Mouse (Mus musculus): ENCODE results near the gene Gm17581.
A peak's percentile ranks its signal among the peaks of the same experiment; 100 is the strongest.
"Not testable (repeated sequence)": the region's sequence is repeated elsewhere in the genome, so short reads cannot be mapped to it uniquely, and the experiment has no call there.

Gene Gm17581

GRCm38 (mm10) chr2:155735766-155736165 is at the start of gene Gm17581:
Gene Gm17581 (minus strand): TSS chr2:155735866.
- DNase-seq = not testable (repeated sequence)

DNA sequence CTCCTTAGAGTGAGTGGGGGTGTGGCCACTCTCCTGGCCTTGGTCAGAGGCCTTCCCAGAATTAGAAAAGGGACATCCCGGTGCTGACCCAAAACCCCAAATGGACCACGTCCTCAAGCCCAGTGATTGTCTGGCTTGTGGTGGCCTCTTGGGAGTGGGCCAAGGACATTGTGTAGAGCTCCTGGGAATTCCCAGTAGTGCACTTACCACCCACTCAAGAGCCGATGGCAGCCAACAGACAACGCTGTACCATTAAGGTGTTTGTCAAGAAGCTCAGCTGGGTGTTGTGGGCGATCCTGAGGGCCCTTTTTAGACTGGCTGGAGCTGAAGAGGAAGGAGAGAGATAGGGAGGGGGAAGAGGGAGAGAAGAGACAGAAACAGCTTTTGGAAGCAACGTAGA is 48.9 kb upstream of the Gm17581 start:
- peak; percentile 36 for DNase-seq

- no peak for DNase-seq
Measured at GRCm38 (mm10) chr2:155779506-155779905, 43.8 kb upstream of the Gm17581 start.

- no peak for DNase-seq
Measured at GRCm38 (mm10) chr2:155779066-155779465, 43.4 kb upstream of the Gm17581 start.

GRCm38 (mm10) chr2:155778004-155778403 is 42.3 kb upstream of the Gm17581 start:
- no peak for DNase-seq

- no peak for DNase-seq
Measured at GRCm38 (mm10) chr2:155777688-155777985, 42.0 kb upstream of the Gm17581 start.

GRCm38 (mm10) chr2:155776824-155777687 is 41.4 kb upstream of the Gm17581 start:
- DNase-seq = no peak

DNA sequence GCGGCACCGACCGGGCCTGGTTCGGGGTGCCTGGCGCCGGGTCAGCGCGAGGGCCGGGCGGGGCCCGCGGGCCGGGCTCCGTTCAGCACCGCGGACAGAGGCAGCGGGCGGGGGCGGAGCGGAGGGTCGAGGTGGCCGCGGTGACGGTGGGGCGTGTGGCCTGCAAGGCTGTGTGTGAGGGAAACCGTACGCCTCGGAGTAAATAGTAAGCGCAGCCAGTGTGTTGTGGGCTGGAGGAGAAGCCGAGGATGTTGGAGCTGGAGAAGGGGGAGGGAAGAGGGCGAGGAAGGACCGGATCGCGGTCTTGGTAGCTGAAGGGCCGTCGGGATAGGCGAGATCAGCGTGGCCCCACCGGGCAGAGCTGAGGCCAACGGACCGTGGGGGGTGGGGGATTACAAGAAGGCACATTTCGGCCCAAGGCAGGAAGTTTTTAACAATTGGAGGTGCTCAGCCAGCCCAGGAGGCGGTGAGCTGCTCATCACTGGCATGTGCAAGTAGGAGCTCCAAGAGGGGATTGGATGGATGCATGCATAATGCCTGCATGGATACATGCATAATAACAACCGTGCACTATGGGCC is 40.1 kb upstream of the Gm17581 start:
- peak; percentile 51 for DNase-seq

DNA sequence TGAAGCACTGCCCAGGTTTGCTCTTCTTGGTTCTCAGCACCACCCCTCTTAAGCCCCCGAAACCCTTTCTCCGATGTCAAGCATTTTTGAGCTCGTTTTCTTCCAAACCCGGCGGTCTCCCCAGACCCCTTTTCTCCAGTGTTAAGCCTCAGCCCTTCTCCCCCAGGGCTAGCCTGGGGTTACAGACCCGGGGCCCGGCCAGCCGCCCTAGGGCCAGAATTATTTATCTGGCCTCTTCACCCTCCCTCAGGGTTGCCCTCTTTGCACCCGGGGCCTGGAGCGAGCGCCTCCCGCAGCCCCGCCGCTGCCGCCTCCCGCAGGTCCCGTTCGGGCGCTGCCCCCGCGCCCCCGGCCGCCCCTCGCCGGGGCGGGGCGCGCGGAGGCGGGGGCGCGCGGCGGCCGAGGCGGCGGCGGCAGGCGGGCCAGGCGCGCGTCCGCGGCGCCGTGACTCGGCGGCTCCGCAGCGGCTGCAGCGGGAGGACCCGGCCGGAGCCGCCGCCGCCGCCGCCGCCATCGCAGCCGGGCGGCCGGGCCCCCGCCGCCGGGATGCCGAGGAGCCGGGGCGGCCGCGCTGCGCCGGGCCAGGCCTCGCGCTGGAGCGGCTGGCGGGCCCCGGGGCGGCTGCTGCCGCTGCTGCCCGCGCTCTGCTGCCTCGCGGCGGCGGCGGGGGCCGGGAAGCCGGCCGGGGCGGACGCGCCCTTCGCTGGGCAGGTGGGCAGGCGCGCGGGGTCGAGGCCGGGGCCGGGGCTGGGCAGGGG is 39.4 kb upstream of the Gm17581 start, which contains the start of gene Mmp24:
Gene Mmp24 (plus strand): TSS at position 416 of the 758 bp plus-strand sequence.
- no peak for DNase-seq

- DNase-seq = no peak
Measured at GRCm38 (mm10) chr2:155774261-155774926, 38.7 kb upstream of the Gm17581 start.

GRCm38 (mm10) chr2:155773664-155774063 is 38.0 kb upstream of the Gm17581 start:
- DNase-seq = no peak

GRCm38 (mm10) chr2:155764679-155765418 is 29.2 kb upstream of the Gm17581 start:
- peak; percentile 70 for DNase-seq

- no peak for DNase-seq
Measured at GRCm38 (mm10) chr2:155756855-155757566, 21.3 kb upstream of the Gm17581 start.

- peak; percentile 58 for DNase-seq
Measured at GRCm38 (mm10) chr2:155755746-155756145, 20.1 kb upstream of the Gm17581 start.

DNA sequence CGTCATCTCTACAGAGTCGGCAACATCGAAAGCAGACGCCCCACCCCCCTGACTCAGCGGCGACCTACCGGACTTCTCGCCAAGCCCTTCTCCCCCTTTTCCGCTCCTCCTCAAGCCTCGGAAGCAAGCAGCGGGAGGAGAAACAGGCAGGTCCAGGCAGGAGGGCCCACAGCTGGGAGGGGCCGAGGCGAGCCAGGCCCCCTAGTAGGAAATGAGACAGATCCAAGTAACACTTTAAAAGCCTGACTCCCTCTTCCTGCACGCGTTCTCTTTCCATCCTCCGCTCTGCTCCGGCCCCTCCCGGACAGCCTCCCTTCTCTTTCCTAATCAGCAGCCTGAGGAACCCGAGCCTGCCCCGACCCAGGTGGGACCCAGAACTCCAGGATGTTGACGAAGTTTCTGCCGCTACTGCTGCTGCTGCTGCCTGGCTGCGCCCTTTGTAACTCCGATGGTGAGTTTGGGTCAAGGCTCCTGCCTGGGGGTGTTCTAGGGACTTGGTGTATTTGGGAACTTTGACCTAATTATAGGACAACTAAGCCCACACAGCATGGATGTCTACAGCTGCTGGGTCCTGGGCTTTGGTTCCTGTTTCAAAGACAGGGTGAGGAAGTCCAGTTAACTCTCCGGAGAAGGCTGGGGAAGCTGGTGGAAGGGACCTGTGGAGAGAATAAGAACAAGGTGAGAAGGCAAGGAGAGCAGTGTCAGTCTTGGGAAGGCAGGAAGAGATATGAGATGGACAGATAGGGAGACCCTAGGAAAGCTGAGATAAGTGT is 15.5 kb upstream of the Gm17581 start, which contains the start of gene Procr:
Gene Procr (plus strand): TSS at position 104 of the 773 bp plus-strand sequence.
- no peak for DNase-seq

GRCm38 (mm10) chr2:155749394-155749793 is 13.7 kb upstream of the Gm17581 start:
- DNase-seq = no peak

GRCm38 (mm10) chr2:155745487-155745886 is 9.8 kb upstream of the Gm17581 start:
- no peak for DNase-seq

- no peak for DNase-seq
Measured at GRCm38 (mm10) chr2:155743351-155743750, 7.7 kb upstream of the Gm17581 start.

DNA sequence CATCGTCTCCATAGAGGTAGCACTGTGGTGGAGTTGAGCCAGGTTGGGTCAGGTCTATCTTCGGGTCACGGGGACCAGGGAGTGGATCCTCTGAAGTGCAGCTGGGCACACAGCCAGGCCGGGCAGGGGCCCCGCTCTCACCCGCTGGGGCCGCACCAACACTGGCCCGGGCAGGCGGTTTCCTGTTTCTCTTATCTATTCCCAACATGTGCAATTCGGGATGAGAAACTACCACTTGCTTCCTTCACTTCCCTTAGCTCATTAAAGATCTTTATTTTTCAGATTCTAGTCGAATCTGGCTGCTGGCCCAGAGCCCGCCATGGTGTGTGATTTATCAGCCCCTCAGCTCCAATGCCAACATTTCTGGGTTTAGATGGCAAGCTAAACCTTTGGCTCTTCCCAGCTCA is 7.3 kb upstream of the Gm17581 start:
- no peak for DNase-seq

GRCm38 (mm10) chr2:155742211-155742610 is 6.5 kb upstream of the Gm17581 start:
- no peak for DNase-seq

GRCm38 (mm10) chr2:155737803-155738202 is 2.1 kb upstream of the Gm17581 start:
- DNase-seq = no peak
